Mouse (Mus musculus): ENCODE measurements around the gene Dgki. TPM values are rescaled to one million over a fixed set of nuclear protein-coding genes. Genes with fewer than 3 reads are reported as not detected.

Dgki gene
- polyA plus RNA-seq, 1 experiment from 2014 or later, result 0.67 TPM

DNA sequence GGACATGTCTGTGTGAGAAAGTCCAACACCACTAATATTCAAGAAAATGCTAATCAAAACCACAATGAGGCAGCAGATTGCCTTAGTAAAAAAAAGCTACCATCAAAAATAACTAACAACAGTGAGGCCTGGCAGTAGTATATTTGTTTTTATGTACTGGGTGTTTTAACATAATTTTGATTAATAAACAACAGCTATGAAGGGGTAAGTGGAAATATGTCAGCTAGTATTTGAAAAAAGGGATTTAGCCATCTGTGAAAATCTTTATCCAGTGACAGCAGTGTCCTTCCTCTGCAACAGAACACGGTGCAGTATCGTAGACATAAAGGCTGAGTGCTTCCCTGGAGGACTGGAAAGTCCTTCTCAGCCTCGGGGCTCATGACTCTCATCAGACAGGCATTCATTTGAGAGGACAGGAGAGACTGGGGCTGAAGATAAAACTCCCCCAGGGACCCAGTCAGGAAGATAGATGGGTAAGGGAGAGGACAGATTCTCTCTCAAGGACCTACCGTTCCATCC, 252.3 kb downstream of the Dgki start:
- no peak overlapping the region for H3K27ac ChIP-seq
- H3K4me3 ChIP-seq (replicated peaks), result no peak overlapping the region
- no peaks in the 10 kb centered on the region for H3K36me3 ChIP-seq
- 62% methylated on average over 4 of the region's 4 CpGs for WGBS
- no peaks in the 10 kb centered on the region for H3K9me3 ChIP-seq
- no peak overlapping the region for H3K4me2 ChIP-seq (replicated peaks)
- H3K9ac ChIP-seq, result no peak overlapping the region
- ATAC-seq, result no peak
- no peaks in the 10 kb centered on the region for H3K27me3 ChIP-seq (replicated peaks)
- no peaks in the 10 kb centered on the region for H3K4me1 ChIP-seq (replicated peaks)

GRCm38 (mm10) chr6:37046152-37046788, 253.7 kb downstream of the Dgki start:
- H3K27me3 ChIP-seq (replicated peaks), result no peaks in the 10 kb centered on the region
- H3K9me3 ChIP-seq, result no peaks in the 10 kb centered on the region
- no peak overlapping the region for H3K4me2 ChIP-seq (replicated peaks)
- no peak overlapping the region for H3K9ac ChIP-seq
- H3K36me3 ChIP-seq, result no peaks in the 10 kb centered on the region
- H3K4me3 ChIP-seq (replicated peaks), result no peak overlapping the region
- H3K27ac ChIP-seq, result no peak overlapping the region
- peak; percentile 31; the same call in 1 of the 2 replicates for ATAC-seq
- WGBS, result 24% methylated on average over 4 of the region's 4 CpGs
- no peaks in the 10 kb centered on the region for H3K4me1 ChIP-seq (replicated peaks)

DNA sequence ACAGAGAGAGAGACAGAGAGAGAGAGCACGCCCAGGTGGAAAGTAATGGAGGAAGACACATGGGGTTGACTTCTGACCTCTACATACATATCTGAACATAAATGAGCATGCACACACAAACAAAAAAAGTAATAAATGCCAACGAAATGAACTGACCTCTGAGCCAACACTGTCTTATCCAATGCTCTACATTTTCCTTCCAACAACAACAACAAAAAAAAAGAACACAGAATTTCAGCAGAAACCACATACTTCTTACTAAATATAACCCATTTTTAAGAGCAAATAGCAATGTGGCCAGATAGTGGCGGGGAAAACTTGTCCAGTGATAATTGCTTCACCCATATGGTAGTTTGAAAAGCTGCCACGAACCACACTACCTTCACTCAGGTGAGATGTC, 255.2 kb downstream of the Dgki start:
- Histone ChIP-seq H3K9ac (no peak overlapping the region), H3K4me3 (replicated peaks) (no peak overlapping the region), H3K9me3 (no peaks in the 10 kb centered on the region), H3K4me1 (replicated peaks) (no peaks in the 10 kb centered on the region), H3K27ac (no peak overlapping the region), H3K4me2 (replicated peaks) (no peak overlapping the region), H3K27me3 (replicated peaks) (no peaks in the 10 kb centered on the region), H3K36me3 (no peaks in the 10 kb centered on the region)
- no peak for ATAC-seq
- WGBS, result 82% methylated on average over 4 of the region's 4 CpGs

DNA sequence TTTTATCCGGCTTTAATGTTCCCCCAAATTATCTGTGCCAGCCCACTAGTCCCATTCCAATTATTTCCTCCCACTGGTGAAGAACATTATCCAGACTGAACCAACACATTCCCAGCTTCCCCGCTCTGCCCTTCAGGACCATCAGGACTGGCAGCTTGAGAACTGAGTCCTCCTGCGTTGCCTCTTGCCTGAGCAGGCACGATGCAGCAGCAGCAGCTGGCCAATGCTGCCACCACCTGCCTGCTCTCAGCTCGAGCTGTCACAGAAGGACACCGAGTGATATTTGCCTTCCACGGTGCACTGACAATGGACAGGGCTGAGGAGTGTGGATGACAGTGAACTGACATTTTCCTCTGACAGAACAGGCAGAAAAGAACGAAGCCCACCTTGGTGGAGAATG, 261.5 kb downstream of the Dgki start:
- 46% methylated on average over 8 of the region's 8 CpGs for WGBS
- H3K9ac ChIP-seq, result no peak overlapping the region
- no peaks in the 10 kb centered on the region for H3K27me3 ChIP-seq (replicated peaks)
- H3K4me1 ChIP-seq (replicated peaks), result 0 out of 2 replicates have a peak, but pooled peaks cover 12% of the 10 kb centered on the region
- H3K9me3 ChIP-seq, result no peaks in the 10 kb centered on the region
- no peak overlapping the region for H3K4me2 ChIP-seq (replicated peaks)
- H3K4me3 ChIP-seq (replicated peaks), result no peak overlapping the region
- no peak for ATAC-seq
- H3K36me3 ChIP-seq, result no peaks in the 10 kb centered on the region
- no peak overlapping the region for H3K27ac ChIP-seq

DNA sequence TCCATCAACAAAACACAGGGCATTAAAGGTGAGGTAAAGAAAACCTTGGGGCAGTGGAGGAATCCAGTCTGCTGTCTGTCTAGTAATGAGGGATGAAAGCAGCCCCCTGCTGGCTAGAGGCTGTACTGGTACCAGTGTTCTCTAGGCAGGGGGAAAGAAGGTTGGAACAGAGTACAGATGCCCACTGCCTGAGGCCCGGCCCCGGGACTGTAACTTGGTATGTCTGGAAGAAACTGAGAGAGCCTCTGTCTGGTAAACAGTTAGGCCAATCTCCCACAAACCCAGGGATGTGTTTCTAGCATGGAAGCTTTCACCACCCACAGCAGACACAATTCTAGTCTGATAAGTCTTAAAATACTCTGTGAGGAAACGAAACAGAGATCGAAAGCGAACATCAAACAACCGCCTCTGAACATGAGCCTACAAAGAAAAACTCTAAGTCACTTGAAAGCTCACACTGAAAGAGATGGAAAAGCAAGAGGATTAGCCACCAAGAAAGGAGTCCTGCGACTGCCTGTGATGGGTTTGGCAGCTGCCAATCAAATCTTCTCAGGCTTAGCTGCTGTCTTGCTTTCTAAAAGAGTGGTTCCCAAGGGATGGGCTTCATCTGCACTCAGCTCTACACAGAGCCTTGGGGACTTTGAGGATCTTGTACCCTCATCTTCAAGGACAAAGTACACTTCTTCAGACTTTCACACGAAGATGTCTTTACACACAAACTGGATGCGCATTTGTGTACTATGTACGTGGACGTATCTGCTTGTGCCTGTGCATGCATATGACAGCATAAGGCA, 262.7 kb downstream of the Dgki start:
- no peak overlapping the region for H3K9ac ChIP-seq
- peak; percentile 74 for ATAC-seq
- no peaks in the 10 kb centered on the region for H3K36me3 ChIP-seq
- H3K4me1 ChIP-seq (replicated peaks), result 0 out of 2 replicates have a peak, but pooled peaks cover 12% of the 10 kb centered on the region
- no peak overlapping the region for H3K4me2 ChIP-seq (replicated peaks)
- no peak overlapping the region for H3K4me3 ChIP-seq (replicated peaks)
- no peaks in the 10 kb centered on the region for H3K27me3 ChIP-seq (replicated peaks)
- H3K27ac ChIP-seq, result no peak overlapping the region; the same call in 1 of the 2 replicates
- WGBS, result 76% methylated on average over 11 of the region's 11 CpGs
- H3K9me3 ChIP-seq, result no peaks in the 10 kb centered on the region

DNA sequence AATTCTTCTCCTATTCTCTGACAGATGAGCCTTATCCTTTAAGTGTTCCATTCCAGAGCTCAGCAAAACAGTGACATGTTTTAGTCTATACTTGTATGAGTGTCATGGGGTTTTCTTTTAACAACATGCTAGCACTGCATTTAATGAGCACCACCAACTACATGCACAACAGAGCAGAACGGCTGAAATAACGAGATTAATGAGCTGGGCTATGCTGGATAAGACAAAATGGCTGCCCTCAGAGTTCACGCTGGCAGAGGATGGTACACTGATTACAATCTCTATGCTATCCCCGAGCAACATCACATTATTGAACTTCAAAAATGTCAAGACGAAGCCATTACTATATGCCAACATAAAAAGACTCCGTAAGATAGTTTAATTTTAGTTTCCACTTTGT, 264.3 kb downstream of the Dgki start:
- WGBS, result 87% methylated on average over 6 of the region's 6 CpGs
- Histone ChIP-seq H3K4me2 (replicated peaks) (no peak overlapping the region), H3K27me3 (replicated peaks) (no peaks in the 10 kb centered on the region), H3K9me3 (no peaks in the 10 kb centered on the region), H3K9ac (no peak overlapping the region), H3K27ac (no peak overlapping the region), H3K4me1 (replicated peaks) (0 out of 2 replicates have a peak, but pooled peaks cover 12% of the 10 kb centered on the region), H3K36me3 (no peaks in the 10 kb centered on the region), H3K4me3 (replicated peaks) (no peak overlapping the region)
- no peak for ATAC-seq

GRCm38 (mm10) chr6:37030986-37031385, 269.0 kb downstream of the Dgki start:
- H3K36me3 ChIP-seq, result no peaks in the 10 kb centered on the region
- no peaks in the 10 kb centered on the region for H3K9me3 ChIP-seq
- H3K4me2 ChIP-seq (replicated peaks), result no peak overlapping the region
- 0 out of 2 replicates have a peak, but pooled peaks cover 3% of the 10 kb centered on the region for H3K4me1 ChIP-seq (replicated peaks)
- no peaks in the 10 kb centered on the region for H3K27me3 ChIP-seq (replicated peaks)
- 41% methylated on average over 1 of the region's 1 CpGs for WGBS
- H3K27ac ChIP-seq, result peak overlapping the region; percentile 64; the same call in 1 of the 2 replicates
- peak; percentile 75 for ATAC-seq
- no peak overlapping the region for H3K9ac ChIP-seq
- H3K4me3 ChIP-seq (replicated peaks), result no peak overlapping the region

DNA sequence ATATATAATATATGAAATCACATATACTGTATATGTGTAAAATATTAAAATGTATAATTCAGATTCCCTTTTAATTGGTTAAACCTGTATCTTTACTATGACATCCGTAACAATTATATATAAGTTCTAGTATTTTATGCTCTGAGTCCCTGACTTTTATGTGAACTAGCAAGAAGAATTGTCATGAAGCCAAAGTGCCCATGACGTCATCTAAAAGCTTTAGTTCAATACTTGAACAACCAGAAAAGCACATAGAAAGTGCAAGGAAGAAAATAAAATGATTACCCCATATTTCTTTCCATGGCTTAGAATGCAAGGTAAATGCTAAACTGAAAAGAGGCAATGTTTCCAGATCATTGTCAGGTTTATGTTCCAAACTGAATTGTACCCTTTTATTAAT, 269.6 kb downstream of the Dgki start:
- H3K4me3 ChIP-seq (replicated peaks), result no peak overlapping the region
- H3K4me1 ChIP-seq (replicated peaks), result 0 out of 2 replicates have a peak, but pooled peaks cover 3% of the 10 kb centered on the region
- ATAC-seq, result no peak
- no peak overlapping the region for H3K27ac ChIP-seq
- H3K27me3 ChIP-seq (replicated peaks), result no peaks in the 10 kb centered on the region
- no peak overlapping the region for H3K9ac ChIP-seq
- H3K36me3 ChIP-seq, result no peaks in the 10 kb centered on the region
- 62% methylated on average over 2 of the region's 2 CpGs for WGBS
- H3K9me3 ChIP-seq, result no peaks in the 10 kb centered on the region
- no peak overlapping the region for H3K4me2 ChIP-seq (replicated peaks)

DNA sequence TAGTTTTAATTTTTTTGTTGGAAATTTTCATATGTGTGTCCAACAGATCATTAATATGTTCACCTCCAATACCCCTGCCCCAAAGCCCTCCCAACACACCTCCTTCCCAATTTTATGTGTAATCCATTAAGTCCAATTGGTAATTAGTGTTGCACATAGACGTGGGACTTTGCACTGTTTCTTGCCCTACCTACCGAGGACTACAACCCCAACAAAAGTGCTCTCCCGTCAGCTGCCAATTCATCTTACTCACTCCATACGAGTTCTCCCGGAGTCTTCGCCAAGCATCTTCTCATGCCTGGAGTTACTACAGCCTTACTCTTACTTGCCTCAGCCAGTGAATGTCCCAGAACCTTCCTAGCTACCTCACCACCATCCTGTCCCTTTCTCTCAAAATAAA, 271.1 kb downstream of the Dgki start:
- Histone ChIP-seq H3K36me3 (no peaks in the 10 kb centered on the region), H3K4me1 (replicated peaks) (0 out of 2 replicates have a peak, but pooled peaks cover 3% of the 10 kb centered on the region), H3K4me3 (replicated peaks) (no peak overlapping the region), H3K27ac (no peak overlapping the region), H3K9ac (no peak overlapping the region), H3K9me3 (no peaks in the 10 kb centered on the region), H3K27me3 (replicated peaks) (no peaks in the 10 kb centered on the region), H3K4me2 (replicated peaks) (no peak overlapping the region)
- WGBS, result 78% methylated on average over 6 of the region's 6 CpGs
- ATAC-seq, result no peak

DNA sequence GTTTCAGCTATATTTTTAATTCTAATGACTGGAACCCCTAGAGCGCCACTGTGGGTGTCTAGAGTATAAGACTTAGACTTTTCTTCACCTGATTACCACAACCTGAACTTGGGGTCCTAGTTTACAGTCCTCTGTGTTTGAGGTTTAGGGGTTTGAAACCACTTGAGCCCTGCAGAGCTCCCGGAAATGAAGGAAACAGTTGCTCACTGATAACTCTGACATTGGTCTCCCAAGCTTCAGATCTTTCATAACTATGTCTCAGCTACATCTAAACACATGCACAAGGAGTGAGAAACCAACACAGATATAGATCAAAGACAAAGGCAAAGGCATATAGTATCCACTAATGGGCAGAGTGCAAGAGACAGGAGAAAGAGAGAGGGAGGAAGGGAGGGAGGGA, 271.7 kb downstream of the Dgki start:
- Histone ChIP-seq H3K9ac (no peak overlapping the region), H3K4me3 (replicated peaks) (no peak overlapping the region), H3K27ac (no peak overlapping the region), H3K27me3 (replicated peaks) (no peaks in the 10 kb centered on the region), H3K4me1 (replicated peaks) (0 out of 2 replicates have a peak, but pooled peaks cover 3% of the 10 kb centered on the region), H3K36me3 (no peaks in the 10 kb centered on the region), H3K4me2 (replicated peaks) (no peak overlapping the region), H3K9me3 (no peaks in the 10 kb centered on the region)
- no peak for ATAC-seq
- 97% methylated on average over 2 of the region's 2 CpGs for WGBS

- peak; percentile 31; the same call in 1 of the 2 replicates for ATAC-seq
- Histone ChIP-seq H3K27ac (0 out of 2 replicates have a peak overlapping the region, but pooled peaks have one; percentile 40), H3K4me2 (replicated peaks) (no peak overlapping the region)
Measured at GRCm38 (mm10) chr6:37026343-37027243, 273.4 kb downstream of the Dgki start.

DNA sequence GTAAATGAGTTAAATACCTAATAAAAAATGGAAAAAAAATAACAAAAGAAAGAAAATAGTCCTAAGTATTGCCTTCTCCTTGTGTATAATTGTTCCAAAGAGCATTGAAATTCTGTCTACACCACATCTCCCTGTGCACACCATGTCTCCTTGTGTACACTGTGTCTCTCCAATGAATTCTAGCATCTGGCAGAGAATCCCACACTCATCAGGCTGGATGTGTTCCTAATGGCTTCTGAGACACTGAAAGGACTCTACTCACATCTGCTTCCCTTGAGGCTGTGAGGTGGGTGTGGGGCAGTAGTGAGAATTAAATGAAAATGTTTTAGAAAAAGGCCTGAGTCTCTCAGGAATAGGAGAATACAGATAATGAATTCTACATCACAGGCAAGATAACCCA, 283.9 kb downstream of the Dgki start:
- no peak for ATAC-seq
- Histone ChIP-seq H3K9ac (no peak overlapping the region), H3K36me3 (no peaks in the 10 kb centered on the region), H3K4me1 (replicated peaks) (no peaks in the 10 kb centered on the region), H3K4me3 (replicated peaks) (no peak overlapping the region), H3K27ac (no peak overlapping the region), H3K27me3 (replicated peaks) (no peaks in the 10 kb centered on the region), H3K4me2 (replicated peaks) (no peak overlapping the region), H3K9me3 (no peaks in the 10 kb centered on the region)

More at GRCm38 (mm10) chr6:37026343-37027243, 273.4 kb downstream of the Dgki start:
- Histone ChIP-seq H3K27me3 (replicated peaks) (no peaks in the 10 kb centered on the region), H3K4me3 (replicated peaks) (no peak overlapping the region), H3K9me3 (no peaks in the 10 kb centered on the region), H3K36me3 (no peaks in the 10 kb centered on the region), H3K4me1 (replicated peaks) (0 out of 2 replicates have a peak, but pooled peaks cover 3% of the 10 kb centered on the region), H3K9ac (no peak overlapping the region)
- 58% methylated on average over 8 of the region's 8 CpGs for WGBS
